Mouse (Mus musculus): ENCODE data around the gene Lkaaear1. TPM values are rescaled to one million over a fixed set of nuclear protein-coding genes. Genes with fewer than 3 reads are reported as not detected.
A peak's percentile ranks its signal among the peaks of the same experiment; 100 is the strongest.

Gene Lkaaear1
- total and polyA plus RNA-seq, 3 experiments: not detected

DNA sequence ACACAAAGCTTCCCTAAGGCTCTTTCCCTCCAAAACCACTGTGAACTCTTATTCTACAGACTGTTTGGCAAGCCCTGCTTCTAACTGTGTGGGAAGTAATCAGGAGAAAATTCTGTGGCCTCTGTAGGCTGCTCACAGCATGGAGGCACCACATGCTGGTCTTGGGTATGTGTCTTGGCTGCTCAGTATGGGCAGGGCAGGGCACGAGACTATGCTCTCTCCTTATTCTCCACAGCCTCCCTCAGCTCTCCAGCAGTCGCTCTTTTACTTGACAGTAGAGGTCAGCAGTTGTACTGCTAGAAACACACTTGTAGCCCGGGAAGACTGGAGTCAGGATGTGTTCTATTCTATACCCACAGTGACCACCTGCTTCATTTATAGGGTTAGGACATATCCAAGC lies 21.8 kb upstream of the Lkaaear1 start:
- H3K4me3 ChIP-seq (replicated peaks in 1 of 3; ENCODE audit: low read depth in 2 of 3, low read length in 2 of 3, poor library complexity in 1 of 3): no peak overlapping the region
- peaks cover 42% of the 10 kb centered on the region for H3K27me3 ChIP-seq (replicated peaks)
- no peaks in the 10 kb centered on the region for H3K36me3 ChIP-seq (replicated peaks in 1 of 2; ENCODE audit: control insufficient read depth in 1 of 2, insufficient read depth in 1 of 2, low read length in 1 of 2)
- no peak for TF ChIP-seq SMC3 (IDR thresholded peaks at IDR 0.05; ENCODE audit: low read depth, low read length)
- peak in 1 of 2 experiments; percentile 37; a peak in 2 of 4 replicates for TF ChIP-seq CTCF (conservative IDR thresholded peaks at IDR 0.05 in 1 of 2, IDR thresholded peaks at IDR 0.05 in 1 of 2; ENCODE audit: low read depth in 2 of 2, low read length in 2 of 2)
- TF ChIP-seq MAX (IDR thresholded peaks at IDR 0.05; ENCODE audit: low read length): no peak
- peak; percentile 23 for TF ChIP-seq RAD21 (IDR thresholded peaks at IDR 0.05; ENCODE audit: low read depth, low read length)
- TF ChIP-seq NRF1 (IDR thresholded peaks at IDR 0.05; ENCODE audit: low read depth, low read length): no peak
- no peak for TF ChIP-seq ZMIZ1 (IDR thresholded peaks at IDR 0.05; ENCODE audit: low read depth, low read length)
- H3K4me1 ChIP-seq (ENCODE audit: control insufficient read depth in 1 of 2, insufficient read depth in 2 of 2): peaks cover 0 to 11% of the 10 kb centered on the region in 2 experiments; a peak in 2 of 4 replicates
- no peak for DNase-seq (ENCODE audit: extremely low read depth)
- no peak overlapping the region for H3K4me2 ChIP-seq (ENCODE audit: insufficient read depth, low read depth, poor library complexity, severe bottlenecking)
- no peak overlapping the region for H3K9ac ChIP-seq (ENCODE audit: insufficient read depth, low read depth)
- in situ Hi-C loops (cut with MboI; ENCODE audit: low pct_ligation_motif_present, low pct_unique_long_range_greater_than_20kb, low sequenced_read_pairs) (loop anchor here (5.0 kb wide), 1 partner anchor 147 kb away; no protein-coding TSS in a partner anchor), dilution Hi-C loops (cut with MboI; ENCODE audit: extremely low pct_ligation_motif_present, extremely low pct_unique_long_range_greater_than_20kb, low sequenced_read_pairs) (no loop called here)
- no peaks in the 10 kb centered on the region for H3K79me2 ChIP-seq (replicated peaks; ENCODE audit: control insufficient read depth, extremely low read depth, insufficient read depth, poor library complexity, severe bottlenecking)
- no peaks in the 10 kb centered on the region for H3K9me3 ChIP-seq (replicated peaks; ENCODE audit: low read length)
- no peak overlapping the region for H3K27ac ChIP-seq (ENCODE audit: insufficient read depth, low read depth)

DNA sequence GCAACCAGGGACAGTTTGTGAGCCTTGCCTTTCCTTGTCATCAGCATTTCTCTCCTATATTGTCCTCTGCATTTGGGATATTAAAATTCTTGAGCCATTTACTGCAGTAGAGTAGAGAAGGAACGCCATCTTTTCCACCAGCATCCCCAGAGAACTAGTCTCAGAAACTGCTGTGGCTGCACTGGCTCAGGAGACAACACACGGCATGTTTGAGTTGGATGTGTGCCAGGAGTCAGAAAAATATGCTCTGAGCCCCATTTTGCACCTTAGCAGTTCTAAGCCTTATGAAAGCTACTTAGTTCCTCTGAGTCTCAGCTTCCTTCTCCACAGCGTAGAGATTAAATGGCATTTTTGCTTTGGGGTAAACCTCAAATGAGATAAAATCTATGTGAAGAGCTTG lies 18.7 kb upstream of the Lkaaear1 start:
- peaks cover 0 to 13% of the 10 kb centered on the region in 2 experiments; a peak in 2 of 4 replicates for H3K4me1 ChIP-seq (ENCODE audit: control insufficient read depth in 1 of 2, insufficient read depth in 2 of 2)
- no peak overlapping the region for H3K9ac ChIP-seq (ENCODE audit: insufficient read depth, low read depth)
- dilution Hi-C loops (cut with MboI; ENCODE audit: extremely low pct_ligation_motif_present, extremely low pct_unique_long_range_greater_than_20kb, low sequenced_read_pairs) (no loop called here), in situ Hi-C loops (cut with MboI; ENCODE audit: low pct_ligation_motif_present, low pct_unique_long_range_greater_than_20kb, low sequenced_read_pairs) (no loop called here)
- no peak overlapping the region for H3K4me3 ChIP-seq (replicated peaks in 1 of 3; ENCODE audit: low read depth in 2 of 3, low read length in 2 of 3, poor library complexity in 1 of 3)
- no peaks in the 10 kb centered on the region for H3K9me3 ChIP-seq (replicated peaks; ENCODE audit: low read length)
- peaks cover 58% of the 10 kb centered on the region for H3K27me3 ChIP-seq (replicated peaks)
- H3K36me3 ChIP-seq (replicated peaks in 1 of 2; ENCODE audit: control insufficient read depth in 1 of 2, insufficient read depth in 1 of 2, low read length in 1 of 2): no peaks in the 10 kb centered on the region
- H3K4me2 ChIP-seq (ENCODE audit: insufficient read depth, low read depth, poor library complexity, severe bottlenecking): no peak overlapping the region
- TF ChIP-seq NELFE (IDR thresholded peaks at IDR 0.05; ENCODE audit: low read depth, low read length) (no peak), MYC (IDR thresholded peaks at IDR 0.05; ENCODE audit: low read depth, low read length) (no peak), TBP (conservative IDR thresholded peaks at IDR 0.05; ENCODE audit: low read depth, low read length) (no peak), HCFC1 (IDR thresholded peaks at IDR 0.05; ENCODE audit: low read depth, low read length) (no peak), JUND (conservative IDR thresholded peaks at IDR 0.05; ENCODE audit: low read depth, low read length) (no peak), PAX5 (IDR thresholded peaks at IDR 0.05; ENCODE audit: low read length) (no peak), ELF1 (IDR thresholded peaks at IDR 0.05; ENCODE audit: low read depth, low read length) (no peak), UBTF (IDR thresholded peaks at IDR 0.05; ENCODE audit: low read depth, low read length) (no peak), ZNF384 (IDR thresholded peaks at IDR 0.05; ENCODE audit: low read depth, low read length) (no peak), CHD2 (IDR thresholded peaks at IDR 0.05; ENCODE audit: low read length) (no peak), MXI1 (IDR thresholded peaks at IDR 0.05; ENCODE audit: low read depth, low read length) (no peak)
- no peaks in the 10 kb centered on the region for H3K79me2 ChIP-seq (replicated peaks; ENCODE audit: control insufficient read depth, extremely low read depth, insufficient read depth, poor library complexity, severe bottlenecking)
- no peak for DNase-seq (ENCODE audit: extremely low read depth)
- H3K27ac ChIP-seq (ENCODE audit: insufficient read depth, low read depth): no peak overlapping the region

Data from CH12.LX (cell line).